Mouse (Mus musculus) lung, adult 2 months (tissue): ENCODE measurements around the gene Ipo9.

ENCODE experiments used
- CTCF ChIP-seq: fragments of 200-500 bp; IDR thresholded peaks from 2 replicates; pipeline ENCODE4 v1.5.1; 2011; ENCODE audit warnings: mild to moderate bottlenecking, low read length, control low read depth; ENCODE audit not compliant: insufficient read depth
- POLR2A ChIP-seq: fragments of 200-500 bp; IDR thresholded peaks from 2 replicates; pipeline ENCODE4 v1.6.1; 2011; ENCODE audit warnings: low read depth, mild to moderate bottlenecking, control low read depth, low read length, borderline replicate concordance; ENCODE audit errors: extremely low read depth

- TF ChIP-seq POLR2A = no peak
- no peak for TF ChIP-seq CTCF
Measured at GRCm38 (mm10) chr1:135438801-135439200, 8.5 kb upstream of the Ipo9 start.
